Mouse (Mus musculus) central nervous system, embryonic 11.5 days (tissue): ENCODE results near the gene Zbtb7b. TPM values are rescaled to one million over a fixed set of nuclear protein-coding genes. Genes with fewer than 3 reads are reported as not detected.

Source experiments
- polyA plus RNA-seq: library from polyadenylated mRNA; depleted of rRNA; stranded (reverse); fragments of >200 nt; gene quantifications from 2 replicates; pipeline ENCODE4 v1.2.3, GENCODE M21; 2012; rRNA removed

Gene Zbtb7b
- polyA plus RNA-seq: 2.7 and 3.9 TPM in 2 replicates

DNA sequence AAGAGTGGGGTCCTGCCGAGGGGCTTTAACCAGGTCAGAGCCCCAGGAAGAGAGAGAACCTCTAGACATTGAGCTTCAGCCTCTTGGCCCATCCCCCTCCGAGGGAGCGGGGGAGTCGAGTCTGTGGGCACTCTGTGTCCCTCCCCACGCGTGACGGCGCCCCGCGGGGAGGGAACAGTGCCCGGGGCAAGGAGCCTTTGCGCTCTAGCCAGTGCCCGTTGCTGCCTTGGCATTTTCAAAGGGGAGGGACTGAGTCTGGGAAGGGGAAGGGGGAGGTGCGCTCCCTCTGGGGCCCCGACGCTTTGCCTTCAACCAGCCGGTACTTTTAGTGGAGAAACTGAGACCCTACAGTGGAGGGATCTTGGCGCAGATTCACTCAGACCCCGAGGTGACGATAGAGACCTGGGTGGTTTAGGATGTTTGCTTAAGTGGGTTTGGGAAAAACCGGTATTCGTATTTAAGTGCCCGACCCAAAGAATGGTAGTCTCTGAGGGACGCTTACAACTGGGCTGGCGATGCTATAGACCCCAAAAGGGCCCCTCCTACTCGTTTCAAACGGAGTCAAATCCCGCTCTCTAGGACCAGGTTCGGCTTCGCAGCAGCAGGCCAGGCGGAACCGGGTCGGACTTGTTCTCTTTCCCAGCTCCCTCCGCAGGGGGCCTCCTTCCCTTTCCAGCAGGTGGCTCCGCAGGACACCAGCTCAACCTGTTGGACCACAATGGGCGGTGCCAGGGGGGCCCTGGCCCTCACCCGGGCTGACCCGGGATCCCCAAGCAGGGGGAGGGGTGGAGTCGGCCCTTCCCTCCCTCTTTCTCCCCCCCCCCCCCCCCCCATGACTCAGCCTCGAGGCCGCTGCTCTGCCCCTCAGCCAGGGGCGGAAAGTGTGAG, at the start of gene Zbtb7b:
TSS of gene Zbtb7b (minus strand) at position 771 of the 888 bp plus-strand sequence.

GRCm38 (mm10) chr3:89436176-89437113, 41.9 kb upstream of the Zbtb7b start, which contains the start of gene Pbxip1:
TSS of gene Pbxip1 (plus strand) at chr3:89436706.

GRCm38 (mm10) chr3:89430171-89431159, 35.9 kb upstream of the Zbtb7b start, which contains the start of gene Pygo2:
TSS of gene Pygo2 (plus strand) at chr3:89430214.

GRCm38 (mm10) chr3:89418170-89418860, 23.7 kb upstream of the Zbtb7b start, which contains the start of the genes Cks1b and Shc1:
TSS of gene Cks1b (minus strand) at chr3:89418383.
TSS of gene Shc1 (plus strand) at chr3:89418443.

GRCm38 (mm10) chr3:89411490-89412393, 17.2 kb upstream of the Zbtb7b start, which contains the start of gene Flad1:
TSS of gene Flad1 (minus strand) at chr3:89411870.

GRCm38 (mm10) chr3:89402693-89403092, 8.1 kb upstream of the Zbtb7b start, which contains the start of gene Lenep:
TSS of gene Lenep (minus strand) at chr3:89402793.

GRCm38 (mm10) chr3:89365153-89365485, 29.5 kb downstream of the Zbtb7b start, which contains the start of gene Dcst1:
TSS of gene Dcst1 (minus strand) at chr3:89365253.

DNA sequence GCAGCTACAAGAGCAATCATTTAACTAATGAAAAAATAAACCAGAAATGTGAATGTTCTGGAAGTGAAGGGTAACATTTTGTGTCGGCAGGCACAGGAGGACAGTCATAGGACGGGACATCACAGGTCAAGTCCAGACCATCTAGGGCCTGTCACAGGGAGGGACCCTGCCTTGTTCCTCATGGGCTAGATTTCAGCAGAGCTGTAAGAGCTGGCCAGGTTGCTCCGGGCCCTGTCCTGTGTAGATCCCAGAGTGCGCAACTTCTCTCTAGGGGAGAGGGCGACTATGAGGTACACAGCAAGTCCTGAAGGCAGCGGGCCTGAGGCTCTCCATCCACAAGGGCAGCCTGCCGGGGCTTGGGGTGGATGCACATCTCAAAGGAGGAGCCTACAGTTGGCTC, 32.9 kb downstream of the Zbtb7b start, which contains the start of gene Dcst2:
TSS of gene Dcst2 (plus strand) at position 301 of the 400 bp plus-strand sequence.

GRCm38 (mm10) chr3:89349869-89350501, 44.6 kb downstream of the Zbtb7b start, which contains the start of gene Adam15:
TSS of gene Adam15 (minus strand) at chr3:89349996.

DNA sequence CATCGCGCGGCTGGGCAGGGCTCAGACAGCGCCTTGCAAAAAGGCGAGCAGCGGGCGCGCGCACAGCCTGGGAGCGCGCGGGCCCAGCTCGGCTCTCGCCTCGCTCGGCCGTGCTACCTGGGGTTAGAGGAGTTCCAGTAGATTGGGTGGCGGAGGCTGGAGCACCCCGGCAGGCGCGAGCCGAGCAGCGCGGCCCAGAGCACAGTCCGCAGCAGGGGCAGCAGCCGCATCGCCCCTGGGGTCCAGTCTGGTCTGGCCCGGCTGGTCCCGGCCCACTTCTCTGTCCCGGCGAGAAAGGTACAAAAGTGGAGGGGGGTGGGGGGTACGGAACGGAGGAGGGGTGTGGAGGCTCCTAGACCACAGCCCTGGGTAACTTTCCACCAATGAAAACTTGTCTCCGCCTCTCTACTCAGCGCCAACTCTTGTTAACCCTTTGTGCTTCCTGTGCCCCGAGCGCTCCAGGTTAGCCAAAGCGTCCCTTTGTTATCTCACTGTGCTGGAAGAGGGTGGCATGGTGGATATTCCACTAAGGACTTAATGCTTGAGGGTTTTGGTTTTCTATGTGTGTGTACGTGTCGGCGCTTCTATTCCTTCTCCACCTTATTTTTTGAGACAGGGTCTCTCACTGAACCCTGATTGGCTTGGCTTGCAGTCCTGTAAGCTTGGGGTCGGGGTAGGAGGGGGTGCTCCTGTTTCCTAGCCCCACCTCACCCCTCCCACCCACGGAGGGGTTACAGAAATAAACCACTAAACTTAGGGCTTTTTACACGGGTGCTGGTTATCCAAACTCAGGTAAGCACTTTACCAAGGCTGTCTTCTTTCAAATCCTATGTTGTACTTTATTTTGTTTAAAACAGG, 56.6 kb downstream of the Zbtb7b start, which contains the start of gene Efna4:
TSS of gene Efna4 (minus strand) at position 308 of the 858 bp plus-strand sequence.

Other genes with a start within 250 kb of the Zbtb7b start
- gene Hcn3, start 234.6 kb downstream of the Zbtb7b start, polyA plus RNA-seq: 10.2 and 12.0 TPM in 2 replicates
- gene Clk2, start 230.0 kb downstream of the Zbtb7b start, polyA plus RNA-seq: 106 and 144 TPM in 2 replicates
- gene Scamp3, start 217.3 kb downstream of the Zbtb7b start, polyA plus RNA-seq: 81.7 and 94.0 TPM in 2 replicates
- gene Fam189b, start 211.6 kb downstream of the Zbtb7b start, polyA plus RNA-seq: 45.5 and 48.4 TPM in 2 replicates
- 25.4 and 39.8 TPM in 2 replicates for gene Gba, start 191.8 kb downstream of the Zbtb7b start, polyA plus RNA-seq
- 106 TPM in 2 replicates for gene Thbs3, start 179.6 kb downstream of the Zbtb7b start, polyA plus RNA-seq
- 176 and 193 TPM in 2 replicates for gene Mtx1, start 167.7 kb downstream of the Zbtb7b start, polyA plus RNA-seq
- 11.6 and 12.3 TPM in 2 replicates for gene Muc1, start 165.7 kb downstream of the Zbtb7b start, polyA plus RNA-seq
- 90.0 and 92.9 TPM in 2 replicates for gene Krtcap2, start 148.8 kb downstream of the Zbtb7b start, polyA plus RNA-seq
- gene Trim46, start 148.5 kb downstream of the Zbtb7b start, polyA plus RNA-seq: 20.5 and 22.4 TPM in 2 replicates
- 141 and 150 TPM in 2 replicates for gene Dpm3, start 135.4 kb downstream of the Zbtb7b start, polyA plus RNA-seq
- gene Slc50a1, start 124.2 kb downstream of the Zbtb7b start, polyA plus RNA-seq: 29.1 and 51.5 TPM in 2 replicates
- 8.9 and 20.0 TPM in 2 replicates for gene Efna1, start 113.6 kb downstream of the Zbtb7b start, polyA plus RNA-seq
- 5.5 and 18.9 TPM in 2 replicates for gene Efna3, start 71.8 kb downstream of the Zbtb7b start, polyA plus RNA-seq
- gene Efna4, start 56.7 kb downstream of the Zbtb7b start, polyA plus RNA-seq: 32.7 and 40.6 TPM in 2 replicates
- 32.0 and 36.4 TPM in 2 replicates for gene Adam15, start 44.8 kb downstream of the Zbtb7b start, polyA plus RNA-seq
- gene Dcst2, start 32.8 kb downstream of the Zbtb7b start, polyA plus RNA-seq: 0.18 and 0.41 TPM in 2 replicates
- gene Dcst1, start 29.5 kb downstream of the Zbtb7b start, polyA plus RNA-seq: 0.02 and 0.05 TPM in 2 replicates
- gene Lenep, start 8.0 kb upstream of the Zbtb7b start, polyA plus RNA-seq: 3.2 and 3.6 TPM in 2 replicates
- gene Flad1, start 17.1 kb upstream of the Zbtb7b start, polyA plus RNA-seq: 22.1 and 30.7 TPM in 2 replicates
- 235 and 307 TPM in 2 replicates for gene Cks1b, start 23.6 kb upstream of the Zbtb7b start, polyA plus RNA-seq
- gene Shc1, start 23.7 kb upstream of the Zbtb7b start, polyA plus RNA-seq: 47.1 and 77.1 TPM in 2 replicates
- gene Pygo2, start 35.4 kb upstream of the Zbtb7b start, polyA plus RNA-seq: 58.4 and 79.0 TPM in 2 replicates
- 18.5 and 18.7 TPM in 2 replicates for gene Pbxip1, start 41.9 kb upstream of the Zbtb7b start, polyA plus RNA-seq
- 54.0 and 72.1 TPM in 2 replicates for gene Pmvk, start 59.8 kb upstream of the Zbtb7b start, polyA plus RNA-seq
- 1.7 and 2.9 TPM in 2 replicates for gene Kcnn3, start 125.4 kb upstream of the Zbtb7b start, polyA plus RNA-seq